Mouse (Mus musculus) brain, embryonic 14.5 days (tissue): Measurements from ENCODE around the gene Dnmt1.

Experiments
- CTCF ChIP-seq: fragments of 200-500 bp; IDR thresholded peaks from 2 replicates; pipeline ENCODE4 v1.5.1; 2012; ENCODE audit warnings: inconsistent platforms, mild to moderate bottlenecking, moderate library complexity, borderline replicate concordance; ENCODE audit not compliant: insufficient read depth, insufficient read length; ENCODE audit errors: extremely low read depth
- POLR2A ChIP-seq: fragments of 200-500 bp; IDR thresholded peaks from 2 replicates; pipeline ENCODE4 v1.6.1; 2012; ENCODE audit warnings: mild to moderate bottlenecking, inconsistent platforms, borderline replicate concordance; ENCODE audit not compliant: poor library complexity, insufficient read depth, insufficient read length, severe bottlenecking; ENCODE audit errors: extremely low read depth

DNA sequence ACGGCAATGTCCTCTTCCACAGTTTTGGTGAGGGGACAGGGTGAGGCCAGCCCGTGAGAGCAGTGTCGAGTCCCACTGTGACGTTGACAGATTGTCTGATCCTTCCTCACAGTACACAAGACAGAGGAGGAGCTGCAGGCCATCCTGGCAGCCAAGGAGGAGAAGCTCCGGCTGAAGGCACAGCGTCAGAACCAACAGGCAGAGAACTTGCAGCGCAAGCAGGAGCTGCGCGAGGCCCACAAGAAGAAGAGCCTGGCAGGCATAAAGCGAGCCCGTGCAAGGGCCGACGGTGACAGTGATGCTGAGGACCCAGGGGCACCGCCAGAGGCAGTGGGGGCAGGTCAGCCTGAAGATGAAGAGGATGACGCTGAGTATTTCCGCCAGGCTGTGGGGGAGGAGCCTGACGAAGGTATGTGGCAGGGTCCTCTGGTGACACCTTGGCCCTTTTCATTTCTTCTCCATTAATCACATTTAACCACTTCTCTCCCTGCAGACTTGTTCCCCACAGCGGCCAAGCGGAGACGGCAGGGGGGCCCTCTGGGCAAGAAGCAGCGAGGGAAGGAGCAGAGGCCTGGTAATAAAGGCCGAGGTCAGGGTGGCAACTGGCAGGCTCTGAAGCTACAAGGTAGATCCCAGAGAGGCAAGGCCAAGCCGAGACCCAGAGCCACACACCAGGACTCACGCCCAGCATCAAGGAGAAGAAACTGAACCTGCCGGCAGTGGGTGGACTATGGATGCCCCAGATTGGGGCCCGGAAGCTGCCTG, 68.2 kb downstream of the Dnmt1 start:
- no peak for TF ChIP-seq POLR2A
- no peak for TF ChIP-seq CTCF
